Mouse (Mus musculus) splenic B cell, adult 2 months (primary cell): ENCODE measurements around the gene Il1b.

Experiments used
- DNase-seq: peaks from one replicate; pipeline ENCODE4 v3.0.0-alpha.2; 2011; ENCODE audit warnings: low read depth, low spot score
- H3K27me3 ChIP-seq: 2 replicates; pipeline ENCODE4 v1.6.1; 2012; ENCODE audit warnings: mild to moderate bottlenecking, low read length, moderate library complexity, mixed read lengths; ENCODE audit not compliant: control insufficient read depth, poor library complexity, insufficient read depth, severe bottlenecking
- H3K36me3 ChIP-seq: 2 replicates; pipeline ENCODE4 v1.6.1; 2012; ENCODE audit warnings: mild to moderate bottlenecking, low read length, moderate library complexity, mixed read lengths; ENCODE audit not compliant: control insufficient read depth, poor library complexity, insufficient read depth, severe bottlenecking

The Il1b gene

DNA sequence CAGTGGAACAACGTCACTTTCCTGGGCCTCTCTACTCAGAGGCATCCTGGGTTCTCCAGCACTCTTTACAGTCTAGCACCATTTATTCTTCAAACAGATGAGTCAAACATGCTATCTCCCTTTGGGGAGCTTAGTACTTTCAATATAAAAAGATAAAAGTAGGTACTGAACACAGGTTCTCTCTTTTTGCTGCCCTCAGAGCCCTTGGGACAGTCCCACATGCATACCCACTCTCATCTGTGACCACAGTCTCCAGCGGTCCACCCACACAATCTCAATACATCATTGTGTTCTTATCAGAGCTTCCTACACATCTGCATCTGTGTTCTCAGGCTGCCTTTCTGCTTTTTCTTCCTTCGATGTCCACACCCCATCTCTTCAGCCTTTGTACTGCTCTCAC, 14.4 kb upstream of the Il1b start:
- no peaks in the 10 kb centered on the region for H3K36me3 ChIP-seq
- H3K27me3 ChIP-seq, result no peaks in the 10 kb centered on the region
- peak; percentile 76 for DNase-seq

DNA sequence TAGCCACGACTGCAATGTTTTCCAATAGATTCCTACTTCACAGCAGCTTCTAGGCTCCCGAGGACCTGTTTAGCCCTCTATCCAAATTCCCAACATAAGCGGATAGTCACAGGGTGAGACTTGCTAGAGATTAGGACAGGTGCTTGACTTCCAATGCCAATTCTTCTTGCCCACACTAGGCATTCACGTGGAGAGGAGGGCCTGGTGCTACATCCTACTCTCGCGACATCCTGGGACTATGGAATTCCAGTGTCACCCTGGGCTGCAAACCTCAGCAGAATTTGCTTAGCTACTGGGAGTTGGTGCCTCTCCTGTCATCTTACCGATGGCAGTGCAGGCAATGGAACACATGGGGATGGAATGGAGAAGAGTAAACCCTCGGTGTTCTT, 13.3 kb upstream of the Il1b start:
- Histone ChIP-seq H3K36me3 (no peaks in the 10 kb centered on the region), H3K27me3 (no peaks in the 10 kb centered on the region)
- DNase-seq, result no peak

DNA sequence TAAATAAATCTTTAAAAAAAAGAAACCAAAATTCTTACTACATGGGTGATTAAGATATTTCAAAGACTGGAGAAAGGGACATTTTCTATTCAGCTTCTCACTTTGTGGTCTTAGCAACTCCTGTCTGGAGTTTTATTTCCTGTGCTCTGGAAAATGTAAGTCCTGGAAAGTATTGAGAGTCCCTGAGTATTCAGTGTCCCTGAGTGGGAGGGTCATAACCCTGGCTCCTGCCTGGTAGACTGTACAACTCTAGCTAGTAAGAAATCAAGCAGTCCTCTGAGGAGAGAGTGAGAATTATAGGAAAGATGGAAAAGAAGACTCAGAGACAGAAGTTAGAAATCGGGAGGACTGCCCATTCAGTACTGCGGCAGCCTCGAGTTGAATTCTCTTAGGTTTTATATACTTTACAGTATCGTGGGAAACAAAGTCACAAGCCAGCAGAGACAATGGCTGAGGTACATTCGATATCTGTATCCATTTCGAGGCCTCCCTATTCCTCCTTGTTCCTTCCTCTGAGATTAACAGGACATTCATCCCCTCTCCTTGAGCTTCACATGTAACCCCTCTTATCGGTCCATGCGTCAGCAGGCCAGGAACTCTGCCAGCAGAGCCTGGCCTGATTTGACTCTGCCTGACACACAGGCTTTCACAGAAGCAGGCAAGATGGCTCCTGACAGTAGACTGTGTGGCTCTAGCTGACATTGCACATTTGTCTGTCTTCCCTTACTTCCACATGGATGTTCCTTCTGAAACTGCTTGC, 12.8 kb upstream of the Il1b start:
- Histone ChIP-seq H3K27me3 (no peaks in the 10 kb centered on the region), H3K36me3 (no peaks in the 10 kb centered on the region)
- DNase-seq, result no peak

GRCm38 (mm10) chr2:129380746-129381474, 10.0 kb upstream of the Il1b start:
- Histone ChIP-seq H3K36me3 (no peaks in the 10 kb centered on the region), H3K27me3 (no peaks in the 10 kb centered on the region)
- DNase-seq, result peak; percentile 58

DNA sequence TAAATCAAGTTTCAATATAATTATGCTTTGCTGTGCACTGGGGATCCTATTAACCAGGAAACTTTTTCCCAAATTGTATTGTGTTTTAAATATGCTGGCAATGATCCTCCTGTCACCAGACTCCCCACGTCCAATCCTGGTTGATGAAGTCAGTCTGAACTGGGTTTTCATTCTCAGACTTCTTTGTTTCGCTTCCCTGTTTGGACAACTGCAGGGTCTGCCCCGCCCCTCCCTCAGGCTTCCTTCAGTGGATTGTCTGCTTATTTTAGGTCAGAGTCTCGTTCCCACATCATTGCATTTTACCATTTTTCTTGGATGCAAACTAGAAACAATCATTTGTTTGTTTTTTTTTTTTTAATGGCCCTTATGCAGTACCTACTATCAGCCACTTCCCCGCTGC, 9.3 kb upstream of the Il1b start:
- peak; percentile 34 for DNase-seq
- H3K36me3 ChIP-seq, result no peaks in the 10 kb centered on the region
- no peaks in the 10 kb centered on the region for H3K27me3 ChIP-seq

DNA sequence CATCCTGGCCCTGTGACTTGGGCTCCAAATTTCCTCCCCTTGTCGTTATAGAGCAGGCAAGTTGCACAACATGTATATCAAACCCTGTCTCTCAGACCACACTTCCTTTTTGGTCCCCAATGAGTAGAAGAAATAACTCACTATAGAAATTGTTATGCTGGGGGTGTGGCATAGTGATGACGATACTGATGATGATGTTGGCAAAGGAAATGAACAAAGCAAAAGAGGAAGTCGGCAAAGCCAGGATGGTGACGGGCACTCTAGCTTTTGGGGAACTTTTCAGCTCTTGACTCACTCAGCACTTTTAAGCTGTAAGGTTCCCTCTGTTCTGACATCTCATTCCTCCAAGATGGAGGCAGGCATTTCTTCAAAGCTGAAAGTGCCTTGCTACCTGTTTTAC, 2.4 kb upstream of the Il1b start:
- Histone ChIP-seq H3K27me3 (no peaks in the 10 kb centered on the region; the same call in 1 of the 2 replicates), H3K36me3 (no peaks in the 10 kb centered on the region)
- DNase-seq, result peak; percentile 89

- DNase-seq, result no peak
- H3K27me3 ChIP-seq, result no peaks in the 10 kb centered on the region; the same call in 1 of the 2 replicates
Measured at GRCm38 (mm10) chr2:129369615-129370014, 1.3 kb downstream of the Il1b start.

GRCm38 (mm10) chr2:129368795-129369194, 2.1 kb downstream of the Il1b start:
- no peak for DNase-seq
- no peaks in the 10 kb centered on the region; the same call in 1 of the 2 replicates for H3K27me3 ChIP-seq
- no peaks in the 10 kb centered on the region for H3K36me3 ChIP-seq

More at GRCm38 (mm10) chr2:129369615-129370014, 1.3 kb downstream of the Il1b start:
- H3K36me3 ChIP-seq, result no peaks in the 10 kb centered on the region

- DNase-seq, result no peak
- Histone ChIP-seq H3K27me3 (no peaks in the 10 kb centered on the region; the same call in 1 of the 2 replicates), H3K36me3 (no peaks in the 10 kb centered on the region)
Measured at GRCm38 (mm10) chr2:129368106-129368505, 2.8 kb downstream of the Il1b start.

DNA sequence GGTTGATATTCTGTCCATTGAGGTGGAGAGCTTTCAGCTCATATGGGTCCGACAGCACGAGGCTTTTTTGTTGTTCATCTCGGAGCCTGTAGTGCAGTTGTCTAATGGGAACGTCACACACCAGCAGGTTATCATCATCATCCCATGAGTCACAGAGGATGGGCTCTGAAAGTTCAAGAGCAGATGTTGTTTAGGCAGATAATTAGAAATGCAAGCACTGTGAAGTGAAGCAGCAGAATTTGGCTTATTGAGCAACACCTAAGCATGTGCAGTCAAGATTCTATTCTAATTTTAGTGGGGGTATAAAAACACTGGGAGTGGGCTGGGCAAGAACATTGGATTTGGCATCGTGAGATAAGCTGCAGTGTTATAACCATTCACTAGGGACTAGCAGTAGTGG, 3.7 kb downstream of the Il1b start:
- H3K27me3 ChIP-seq, result no peaks in the 10 kb centered on the region; the same call in 1 of the 2 replicates
- DNase-seq, result no peak
- no peaks in the 10 kb centered on the region for H3K36me3 ChIP-seq

- Histone ChIP-seq H3K27me3 (no peaks in the 10 kb centered on the region), H3K36me3 (no peaks in the 10 kb centered on the region)
- no peak for DNase-seq
Measured at GRCm38 (mm10) chr2:129360975-129361560, 9.9 kb downstream of the Il1b start.

GRCm38 (mm10) chr2:129360197-129360596, 10.7 kb downstream of the Il1b start:
- Histone ChIP-seq H3K36me3 (no peaks in the 10 kb centered on the region), H3K27me3 (no peaks in the 10 kb centered on the region)
- DNase-seq, result no peak

- no peaks in the 10 kb centered on the region for H3K27me3 ChIP-seq
- peak; percentile 72 for DNase-seq
- H3K36me3 ChIP-seq, result no peaks in the 10 kb centered on the region
Measured at GRCm38 (mm10) chr2:129338138-129338621, 32.8 kb downstream of the Il1b start.

- no peaks in the 10 kb centered on the region for H3K36me3 ChIP-seq
- H3K27me3 ChIP-seq, result no peaks in the 10 kb centered on the region
- DNase-seq, result no peak
Measured at GRCm38 (mm10) chr2:129333471-129333870, 37.5 kb downstream of the Il1b start.

DNA sequence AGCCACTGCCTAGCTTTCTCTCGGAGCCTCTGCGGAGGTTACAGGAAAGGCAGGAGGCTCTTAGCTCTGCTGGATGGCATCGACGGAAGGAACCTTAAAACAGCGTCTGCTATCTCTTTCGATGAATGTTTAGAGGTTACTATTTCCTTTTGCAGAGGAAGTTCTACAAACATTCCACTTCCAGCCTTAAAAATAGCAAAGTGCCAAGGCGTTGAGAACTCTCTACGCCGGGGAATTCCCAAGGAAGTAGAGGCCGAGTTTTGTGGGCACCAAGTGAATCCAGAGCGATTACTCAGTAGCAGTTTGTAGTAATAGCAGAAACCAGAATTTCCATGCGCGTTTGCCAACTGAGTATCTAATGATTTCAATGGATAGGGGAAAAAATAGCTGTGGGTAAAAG, 40.4 kb downstream of the Il1b start:
- Histone ChIP-seq H3K36me3 (no peaks in the 10 kb centered on the region), H3K27me3 (no peaks in the 10 kb centered on the region)
- DNase-seq, result no peak
